Mouse (Mus musculus) small intestine, adult 2 months (tissue): ENCODE results near the gene Csrnp3. TPM values are rescaled to one million over a fixed set of nuclear protein-coding genes. Genes with fewer than 3 reads are reported as not detected.
"Not testable (repeated sequence)": the region's sequence is repeated elsewhere in the genome, so short reads cannot be mapped to it uniquely, and the experiment has no call there.

ENCODE experiments used
- H3K27ac ChIP-seq: fragments of 200-500 bp; 2 replicates; pipeline ENCODE4 v1.5.1; 2012; ENCODE audit warnings: low read depth, low read length, control low read depth, inconsistent platforms; ENCODE audit not compliant: insufficient read depth
- H3K27me3 ChIP-seq: fragments of 200-500 bp; 2 replicates; pipeline ENCODE4 v1.6.1; 2012; ENCODE audit warnings: mild to moderate bottlenecking, moderate library complexity, low read length, inconsistent platforms; ENCODE audit not compliant: control insufficient read depth, insufficient read depth
- H3K36me3 ChIP-seq: fragments of 200-500 bp; 2 replicates; pipeline ENCODE4 v1.6.1; 2012; ENCODE audit warnings: mild to moderate bottlenecking, low read length, control low read depth, inconsistent platforms; ENCODE audit not compliant: control insufficient read depth, insufficient read depth
- H3K4me1 ChIP-seq: fragments of 200-500 bp; 2 replicates; pipeline ENCODE4 v1.6.1; 2012; ENCODE audit warnings: low read length, inconsistent platforms, mixed read lengths; ENCODE audit not compliant: control insufficient read depth, insufficient read depth, insufficient read length
- H3K4me3 ChIP-seq: fragments of 200-500 bp; 2 replicates; pipeline ENCODE4 v1.5.1; 2012; ENCODE audit warnings: low read depth, mild to moderate bottlenecking, control low read depth, inconsistent platforms, low read length, moderate library complexity
- CTCF ChIP-seq: fragments of 200-500 bp; IDR thresholded peaks from 2 replicates; pipeline ENCODE4 v1.5.1; 2012; ENCODE audit warnings: low read depth, mild to moderate bottlenecking, control low read depth, inconsistent platforms, low read length, moderate library complexity, mixed read lengths; ENCODE audit not compliant: insufficient replicate concordance, insufficient read length; ENCODE audit errors: extremely low read depth
- POLR2A ChIP-seq: fragments of 200-500 bp; IDR thresholded peaks from 2 replicates; pipeline ENCODE4 v1.6.1; 2012; ENCODE audit warnings: low read depth, mild to moderate bottlenecking, control low read depth, inconsistent platforms, low read length, moderate library complexity
- WGBS: fragments of 180-500 bp; shearing (Covaris S2); methylation state at CpG from one replicate; pipeline ENCODE4 v1.1.7; 2018; 5-methylcytosine and 5-hydroxymethylcytosine counted together
- polyA plus RNA-seq: library from polyadenylated mRNA; depleted of rRNA; stranded (reverse); fragments of >200 nt; gene quantifications from 2 replicates; pipeline ENCODE4 v1.2.3, GENCODE M21; 2012; rRNA removed

Gene Csrnp3
- polyA plus RNA-seq, result 0.05 TPM in 1 of 2 replicates, not detected in the other

GRCm38 (mm10) chr2:65845551-65845950 is at the start of gene Csrnp3:
TSS of gene Csrnp3 (plus strand) at chr2:65845767.
- H3K36me3 ChIP-seq, result no peaks in the 10 kb centered on the region
- no peaks in the 10 kb centered on the region for H3K4me1 ChIP-seq
- no peaks in the 10 kb centered on the region for H3K27me3 ChIP-seq
- no peak within 1 kb of the TSS for H3K27ac ChIP-seq
- H3K4me3 ChIP-seq, result no peak within 1 kb of the TSS
- no peak for TF ChIP-seq POLR2A
- no peak for TF ChIP-seq CTCF
- WGBS, result 9% methylated on average over 6 of the region's 6 CpGs

GRCm38 (mm10) chr2:65801054-65801709 is 44.4 kb upstream of the Csrnp3 start:
- H3K27me3 ChIP-seq, result no peaks in the 10 kb centered on the region
- WGBS, result 47% methylated on average over 1 of the region's 1 CpGs
- H3K27ac ChIP-seq, result no peak overlapping the region
- no peak overlapping the region for H3K4me3 ChIP-seq
- TF ChIP-seq CTCF, result no peak
- TF ChIP-seq POLR2A, result no peak
- no peaks in the 10 kb centered on the region for H3K4me1 ChIP-seq
- H3K36me3 ChIP-seq, result no peaks in the 10 kb centered on the region

GRCm38 (mm10) chr2:65806556-65806955 is 39.0 kb upstream of the Csrnp3 start:
- Histone ChIP-seq H3K36me3 (no peaks in the 10 kb centered on the region), H3K27ac (no peak overlapping the region), H3K27me3 (no peaks in the 10 kb centered on the region), H3K4me1 (no peaks in the 10 kb centered on the region), H3K4me3 (no peak overlapping the region)
- TF ChIP-seq CTCF, result no peak
- no peak for TF ChIP-seq POLR2A
- WGBS, result 82% methylated on average over 6 of the region's 6 CpGs

- H3K36me3 ChIP-seq, H3K4me1 ChIP-seq, H3K4me3 ChIP-seq, H3K27me3 ChIP-seq, H3K27ac ChIP-seq: not testable (repeated sequence)
- 83% methylated on average over 6 of the region's 6 CpGs for WGBS
Observed at GRCm38 (mm10) chr2:65811203-65811602, 34.4 kb upstream of the Csrnp3 start.

- Histone ChIP-seq H3K27ac (no peak overlapping the region), H3K4me1 (no peaks in the 10 kb centered on the region), H3K36me3 (no peaks in the 10 kb centered on the region), H3K4me3 (no peak overlapping the region), H3K27me3 (no peaks in the 10 kb centered on the region)
- 51% methylated on average over 20 of the region's 20 CpGs for WGBS
- TF ChIP-seq CTCF (no peak), POLR2A (no peak)
Observed at GRCm38 (mm10) chr2:65818080-65818796, 27.3 kb upstream of the Csrnp3 start.

- no peaks in the 10 kb centered on the region for H3K4me1 ChIP-seq
- no peak overlapping the region for H3K4me3 ChIP-seq
- WGBS, result 93% methylated on average over 4 of the region's 4 CpGs
- H3K36me3 ChIP-seq, result no peaks in the 10 kb centered on the region
- H3K27ac ChIP-seq, result no peak overlapping the region
- TF ChIP-seq CTCF (no peak), POLR2A (no peak)
- no peaks in the 10 kb centered on the region for H3K27me3 ChIP-seq
Observed at GRCm38 (mm10) chr2:65820114-65820769, 25.3 kb upstream of the Csrnp3 start.

- H3K27me3 ChIP-seq, result no peaks in the 10 kb centered on the region
- no peak overlapping the region for H3K27ac ChIP-seq
- H3K4me1 ChIP-seq, result no peaks in the 10 kb centered on the region
- 85% methylated on average over 2 of the region's 2 CpGs for WGBS
- no peaks in the 10 kb centered on the region for H3K36me3 ChIP-seq
- no peak overlapping the region for H3K4me3 ChIP-seq
- TF ChIP-seq CTCF (no peak), POLR2A (no peak)
Observed at GRCm38 (mm10) chr2:65826314-65826713, 19.3 kb upstream of the Csrnp3 start.
